Mouse (Mus musculus) liver, postnatal 0 days (tissue): ENCODE data around the gene Borcs7. TPM values are rescaled to one million over a fixed set of nuclear protein-coding genes. Genes with fewer than 3 reads are reported as not detected.

Experiments
- ATAC-seq: fragments of 200-750 bp; cut with Nextera tagmentation; 2 replicates; pipeline ENCODE4 v1.8.0; 2017; ENCODE audit warnings: mild to moderate bottlenecking, moderate library complexity
- DNase-seq: peaks from one replicate; pipeline ENCODE4 v3.0.0-alpha.2; 2016
- H3K27ac ChIP-seq: fragments of 300-500 bp; sonication (generic); 2 replicates; pipeline ENCODE4 v1.5.1; 2014; ENCODE audit warnings: antibody characterized with exemption, moderate library complexity, mild to moderate bottlenecking, low read depth
- H3K27me3 ChIP-seq: fragments of 300-500 bp; sonication (generic); 2 replicates; pipeline ENCODE4 v1.6.1; 2014; ENCODE audit warnings: low read length, control low read depth, mixed read lengths; ENCODE audit not compliant: insufficient read depth
- H3K36me3 ChIP-seq: fragments of 300-500 bp; sonication (generic); replicated peaks from 2 replicates; pipeline ENCODE4 v1.6.1; 2014; ENCODE audit warnings: mild to moderate bottlenecking, control low read depth, low read length, moderate library complexity, mixed read lengths; ENCODE audit not compliant: insufficient read depth
- H3K4me1 ChIP-seq: fragments of 300-500 bp; sonication (generic); 2 replicates; pipeline ENCODE4 v1.6.1; 2014; ENCODE audit warnings: antibody characterized with exemption, mild to moderate bottlenecking, control low read depth; ENCODE audit not compliant: insufficient read depth
- H3K4me2 ChIP-seq: fragments of 300-500 bp; sonication (generic); 2 replicates; pipeline ENCODE4 v1.6.1; 2014; ENCODE audit warnings: low read depth, mild to moderate bottlenecking, low read length, moderate library complexity, mixed read lengths
- H3K4me3 ChIP-seq: fragments of 300-500 bp; sonication (generic); 2 replicates; pipeline ENCODE4 v1.5.1; 2014; ENCODE audit warnings: low read depth, low read length
- H3K9ac ChIP-seq: fragments of 300-500 bp; sonication (generic); replicated peaks from 2 replicates; pipeline ENCODE4 v1.6.1; 2014; ENCODE audit warnings: mild to moderate bottlenecking, moderate library complexity
- H3K9me3 ChIP-seq: fragments of 300-500 bp; sonication (generic); 2 replicates; pipeline ENCODE4 v1.6.1; 2016; ENCODE audit warnings: mild to moderate bottlenecking, control low read depth, low read length, mixed read lengths
- CTCF ChIP-seq: sonication (generic); IDR thresholded peaks from 2 replicates; pipeline ENCODE4 v1.5.1; 2016; ENCODE audit warnings: antibody characterized with exemption, low read depth
- EP300 ChIP-seq: IDR thresholded peaks from 2 replicates; pipeline ENCODE4 v1.6.1; 2016; ENCODE audit warnings: antibody characterized with exemption, low read depth, mild to moderate bottlenecking
- WGBS: fragments of 180-500 bp; shearing (Covaris S2); extraction: QIAGEN DNeasy Blood & Tissue Kit; methylation state at CpG from one replicate; pipeline ENCODE4 v1.1.7; 2014; ENCODE audit not compliant: insufficient replicate concordance; 5-methylcytosine and 5-hydroxymethylcytosine counted together
- polyA plus RNA-seq: library from polyadenylated mRNA; unstranded; fragments of >200 nt; fragmentation: Nextera tagmentation; extraction: Ambion mirVana; gene quantifications from 2 replicates; pipeline ENCODE4 v1.2.1, GENCODE M21; 2015

Gene Borcs7
- polyA plus RNA-seq, 1 experiment from 2014 or later, result 7.1 TPM

DNA sequence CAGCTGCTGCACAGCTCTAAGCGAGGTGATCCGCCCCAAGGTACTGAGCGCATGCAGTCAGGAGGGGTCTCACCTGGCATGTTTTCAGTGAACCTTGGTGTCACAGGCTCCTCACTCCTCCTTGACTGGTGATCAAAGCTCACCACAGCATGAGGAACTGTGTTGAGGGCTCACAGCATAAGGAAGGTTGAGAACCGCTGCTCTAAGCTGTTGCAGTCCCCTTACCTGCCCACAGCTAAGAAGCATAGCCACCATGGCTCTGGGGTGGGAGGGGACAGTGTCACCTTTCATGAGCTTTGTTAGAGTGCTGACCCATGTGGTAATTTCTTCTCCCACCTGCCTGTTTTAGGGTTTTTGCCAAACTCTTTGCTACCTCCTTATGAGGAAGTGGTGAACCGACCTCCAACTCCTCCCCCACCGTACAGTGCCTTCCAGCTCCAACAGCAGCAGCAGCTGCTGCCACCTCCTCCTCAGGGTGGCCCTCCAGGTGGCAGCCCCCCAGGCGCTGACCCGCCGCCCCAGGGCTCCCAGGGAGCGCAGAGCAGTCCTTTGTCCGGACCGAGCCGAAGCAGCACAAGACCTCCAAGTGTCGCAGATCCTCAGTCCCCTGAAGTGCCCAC, 36.0 kb upstream of the Borcs7 start:
- Histone ChIP-seq H3K9me3 (no peaks in the 10 kb centered on the region), H3K4me1 (0 out of 2 replicates have a peak, but pooled peaks cover 8% of the 10 kb centered on the region), H3K27me3 (no peaks in the 10 kb centered on the region), H3K27ac (peak overlapping the region; percentile 11; the same call in 1 of the 2 replicates), H3K9ac (no peak overlapping the region), H3K4me2 (no peak overlapping the region), H3K4me3 (no peak overlapping the region), H3K36me3 (peaks cover 54% of the 10 kb centered on the region)
- DNase-seq, result no peak
- 67% methylated on average over 14 of the region's 14 CpGs for WGBS
- TF ChIP-seq CTCF, result no peak
- TF ChIP-seq EP300, result no peak
- ATAC-seq, result no peak

DNA sequence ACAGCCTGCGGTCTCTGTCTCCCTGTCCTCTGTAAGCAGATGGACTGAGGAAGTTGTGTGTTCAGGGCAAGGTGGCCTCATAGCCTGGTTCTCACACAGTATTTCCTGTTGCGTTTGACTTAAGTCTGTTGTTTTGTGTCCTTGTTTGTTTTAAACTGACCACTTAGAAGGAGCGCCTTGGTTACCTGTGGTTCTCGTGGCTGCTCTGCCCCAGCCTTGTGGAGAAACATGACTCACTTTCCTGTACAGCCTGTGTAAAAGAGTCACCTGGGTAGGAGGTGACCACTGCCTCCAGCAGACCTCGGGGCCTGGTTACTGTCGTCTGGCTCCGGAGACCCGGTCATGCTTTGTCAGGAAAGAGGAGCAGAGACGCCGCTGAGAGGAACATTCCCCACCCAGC, 34.1 kb upstream of the Borcs7 start:
- Histone ChIP-seq H3K9ac (no peak overlapping the region), H3K9me3 (no peaks in the 10 kb centered on the region), H3K4me1 (0 out of 2 replicates have a peak, but pooled peaks cover 9% of the 10 kb centered on the region), H3K4me3 (no peak overlapping the region), H3K36me3 (peaks cover 45% of the 10 kb centered on the region), H3K27ac (peak overlapping the region; percentile 57; the same call in 1 of the 2 replicates), H3K4me2 (no peak overlapping the region), H3K27me3 (no peaks in the 10 kb centered on the region)
- TF ChIP-seq CTCF, result no peak
- no peak for TF ChIP-seq EP300
- ATAC-seq (no peak), DNase-seq (no peak)
- WGBS, result 82% methylated on average over 10 of the region's 10 CpGs

DNA sequence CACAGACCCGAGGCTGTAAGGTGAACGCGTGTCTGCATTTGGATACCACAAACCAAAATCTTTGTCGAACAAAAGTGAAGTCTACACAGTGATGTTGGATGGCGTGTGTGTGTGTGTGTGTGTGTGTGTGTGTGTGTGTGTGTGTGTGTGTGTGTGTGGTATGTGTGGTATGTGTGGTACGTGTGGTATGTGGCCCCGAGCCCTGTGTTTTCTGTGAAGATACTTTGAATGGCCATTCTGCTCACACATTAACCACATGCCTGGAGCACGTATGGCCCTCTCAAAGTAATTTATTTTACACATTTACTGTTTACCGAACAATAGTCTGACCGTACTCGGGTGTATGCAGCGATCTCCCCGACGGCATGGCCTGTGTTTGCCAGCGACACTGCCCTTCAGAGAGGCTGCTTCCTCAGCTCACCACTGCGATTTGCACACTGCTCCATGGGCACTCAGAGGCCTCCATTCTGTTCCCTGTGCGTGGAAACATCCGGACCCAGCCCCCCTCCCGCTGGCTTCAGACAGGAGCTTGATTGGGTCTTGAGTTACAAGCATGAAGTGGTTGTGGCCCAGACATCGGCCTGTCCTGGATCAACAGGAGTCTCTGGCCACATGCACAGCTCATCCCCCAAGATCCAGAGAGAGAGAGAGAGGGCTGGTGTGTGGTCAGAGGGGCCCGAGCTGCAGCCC, 33.4 kb upstream of the Borcs7 start:
- Histone ChIP-seq H3K36me3 (peaks cover 44% of the 10 kb centered on the region), H3K4me3 (no peak overlapping the region), H3K27me3 (no peaks in the 10 kb centered on the region), H3K9me3 (no peaks in the 10 kb centered on the region), H3K4me2 (no peak overlapping the region), H3K4me1 (peaks cover 10% of the 10 kb centered on the region), H3K9ac (no peak overlapping the region), H3K27ac (peak overlapping the region; percentile 57; the same call in 1 of the 2 replicates)
- no peak for ATAC-seq
- DNase-seq, result no peak
- TF ChIP-seq CTCF, result no peak
- no peak for TF ChIP-seq EP300
- WGBS, result 86% methylated on average over 21 of the region's 21 CpGs

DNA sequence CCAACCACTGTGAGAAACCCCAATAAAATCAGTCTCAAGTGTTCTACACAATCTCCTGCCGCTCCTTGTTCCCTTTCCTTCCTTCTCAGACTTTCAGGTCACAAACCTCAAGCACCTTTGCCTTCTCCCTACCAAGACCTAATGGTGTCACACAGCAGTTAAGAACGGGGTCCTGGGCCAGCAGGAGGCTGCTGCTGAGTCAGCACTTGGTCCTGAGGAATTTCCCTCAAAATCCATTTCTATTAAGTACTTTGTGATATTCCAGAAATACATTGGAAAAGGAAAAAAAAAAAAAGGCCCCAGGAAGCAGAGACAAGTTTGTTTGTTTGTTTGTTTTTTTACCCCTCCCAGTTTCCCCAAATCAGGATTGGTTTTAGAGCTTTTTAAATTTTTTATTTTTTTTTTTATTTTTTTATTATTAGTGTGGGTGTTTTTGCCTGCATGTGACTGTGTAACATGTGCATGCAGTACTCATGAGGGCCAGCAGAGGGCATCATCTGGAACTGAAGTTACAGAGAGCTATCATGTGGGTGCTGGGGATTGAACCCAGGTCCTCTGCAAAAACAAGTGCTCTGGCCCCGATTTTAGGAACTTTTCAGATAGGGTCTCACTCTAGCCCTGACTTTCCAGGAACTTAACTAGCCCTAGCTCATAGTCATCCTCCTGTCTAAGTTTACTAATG, 32.2 kb upstream of the Borcs7 start:
- TF ChIP-seq CTCF (peak; percentile 64), EP300 (no peak)
- WGBS, result 81% methylated on average over 3 of the region's 3 CpGs
- Histone ChIP-seq H3K4me1 (peaks cover 14% of the 10 kb centered on the region), H3K9me3 (no peaks in the 10 kb centered on the region), H3K9ac (no peak overlapping the region), H3K4me2 (no peak overlapping the region), H3K36me3 (peaks cover 40% of the 10 kb centered on the region), H3K27ac (0 out of 2 replicates have a peak overlapping the region, but pooled peaks have one; percentile 82), H3K27me3 (no peaks in the 10 kb centered on the region), H3K4me3 (no peak overlapping the region)
- ATAC-seq (no peak), DNase-seq (peak; percentile 57)

DNA sequence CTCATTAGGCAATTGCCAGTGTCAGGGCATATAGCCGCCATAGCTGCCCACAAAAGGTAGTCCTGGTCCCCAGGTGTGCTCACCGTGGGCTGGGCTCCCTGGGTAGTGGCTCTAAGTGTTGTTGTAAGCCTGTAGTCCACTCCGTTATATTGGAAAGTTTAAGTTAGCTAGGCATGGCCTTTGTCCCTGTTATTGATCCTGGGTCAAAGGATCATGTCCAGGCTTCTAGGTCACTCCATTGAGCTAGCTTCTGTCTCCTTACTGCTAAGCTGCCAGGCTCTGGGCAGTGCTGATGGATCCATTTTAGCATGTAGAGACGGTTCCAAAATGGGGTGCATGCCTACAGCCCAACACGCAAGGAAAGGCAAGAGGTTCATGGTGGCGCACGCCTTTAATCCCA, 31.4 kb upstream of the Borcs7 start:
- ATAC-seq (peak; percentile 70), DNase-seq (no peak)
- no peak overlapping the region for H3K4me3 ChIP-seq
- H3K9me3 ChIP-seq, result no peaks in the 10 kb centered on the region
- WGBS, result 79% methylated on average over 7 of the region's 7 CpGs
- peak overlapping the region; percentile 82 for H3K27ac ChIP-seq
- TF ChIP-seq EP300 (0 out of 2 replicates have a peak, but pooled peaks have one; percentile 13), CTCF (no peak)
- H3K4me2 ChIP-seq, result no peak overlapping the region
- peaks cover 34% of the 10 kb centered on the region for H3K36me3 ChIP-seq
- peaks cover 16% of the 10 kb centered on the region for H3K4me1 ChIP-seq
- no peaks in the 10 kb centered on the region for H3K27me3 ChIP-seq
- no peak overlapping the region for H3K9ac ChIP-seq

DNA sequence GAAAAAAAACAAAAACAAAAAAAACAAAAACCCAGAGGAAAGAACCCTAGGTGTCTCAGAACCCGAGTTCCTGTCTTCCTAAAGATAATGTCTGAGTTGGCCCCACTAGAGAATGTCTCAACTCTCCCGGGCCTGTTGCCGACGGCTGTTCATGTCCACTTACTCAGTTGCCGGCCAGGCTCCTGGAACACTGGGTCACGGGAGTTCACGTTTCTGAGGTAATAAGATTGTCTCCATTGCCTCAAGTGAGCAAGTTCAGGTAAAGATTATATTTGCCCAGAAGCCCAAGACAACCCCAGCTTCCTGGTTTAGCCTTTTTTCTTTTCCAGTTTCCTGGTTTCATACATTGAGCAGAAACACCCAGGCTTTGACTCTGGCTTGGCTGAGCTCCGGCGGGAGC, 30.9 kb upstream of the Borcs7 start:
- TF ChIP-seq CTCF (no peak), EP300 (no peak)
- H3K4me1 ChIP-seq, result peaks cover 12% of the 10 kb centered on the region
- no peak overlapping the region for H3K4me3 ChIP-seq
- no peaks in the 10 kb centered on the region for H3K9me3 ChIP-seq
- H3K9ac ChIP-seq, result no peak overlapping the region
- H3K4me2 ChIP-seq, result no peak overlapping the region
- H3K36me3 ChIP-seq, result peaks cover 29% of the 10 kb centered on the region
- peak overlapping the region; percentile 82; the same call in 1 of the 2 replicates for H3K27ac ChIP-seq
- ATAC-seq (no peak), DNase-seq (no peak)
- whole genome bisulfite sequencing, result 72% methylated on average over 9 of the region's 9 CpGs
- H3K27me3 ChIP-seq, result no peaks in the 10 kb centered on the region
